ENCODE assay signal across 17 mouse cellular contexts in genomic region chr4:139479176-139479575, GRCm38 (mm10).
"Had no signal": no experiment of that assay in that cellular context is flagged by ENCODE, and none has a peak within 500 bp of the region (broad histone marks: within the 10 kb centered on the region; RNA-seq: fewer than 3 reads in every experiment).

No protein-coding gene starts in this region.

- H3K4me1 ChIP-seq: limb, embryonic 15.5 days; liver, embryonic 12.5 days; midbrain, embryonic 10.5 days; stomach, embryonic 15.5 days had no signal

- H3K4me3 ChIP-seq: left cerebral cortex, adult 2 months; limb, embryonic 15.5 days; liver, embryonic 12.5 days; midbrain, embryonic 10.5 days; myocyte; neural tube, embryonic 15.5 days; stomach, embryonic 15.5 days had no signal

- DNase-seq: kidney, adult 18-20 months; kidney, postnatal 10 days; lung, embryonic 14.5 days; lung, postnatal 10 days; lung, postnatal 4 days; midbrain, embryonic 14.5 days; right cerebral cortex, adult 18-20 months; right cerebral cortex, postnatal 4 days; spleen, adult 18-20 months; thymus, postnatal 36 days had no signal

- H3K27me3 ChIP-seq: limb, embryonic 15.5 days; liver, embryonic 12.5 days; neural tube, embryonic 15.5 days; stomach, embryonic 15.5 days had no signal

- H3K27ac ChIP-seq: left cerebral cortex, adult 2 months; limb, embryonic 15.5 days; liver, embryonic 12.5 days; midbrain, embryonic 10.5 days; neural tube, embryonic 15.5 days; stomach, embryonic 15.5 days had no signal
